Mouse (Mus musculus): ENCODE data around the gene Islr.

Islr gene

GRCm38 (mm10) chr9:58220218-58220903 is 16.3 kb upstream of the Islr start:
- ATAC-seq (ENCODE audit: low TSS enrichment) = 0 out of 2 replicates have a peak, but pooled peaks have one; percentile 28

GRCm38 (mm10) chr9:58218539-58218938 is 14.4 kb upstream of the Islr start:
- ATAC-seq (ENCODE audit: low TSS enrichment) = no peak

- 0 out of 2 replicates have a peak, but pooled peaks have one; percentile 71 for ATAC-seq (ENCODE audit: low TSS enrichment)
These were observed 12.3 kb upstream of the Islr start for GRCm38 (mm10) chr9:58216402-58216801.

GRCm38 (mm10) chr9:58214519-58215180 is 10.5 kb upstream of the Islr start:
- ATAC-seq (ENCODE audit: low TSS enrichment) = no peak

- no peak for ATAC-seq (ENCODE audit: low TSS enrichment)
These were observed 9.8 kb upstream of the Islr start for GRCm38 (mm10) chr9:58213865-58214264.

- ATAC-seq (ENCODE audit: low TSS enrichment) = no peak
These were observed 9.3 kb upstream of the Islr start for GRCm38 (mm10) chr9:58213377-58213776.

- ATAC-seq (ENCODE audit: low TSS enrichment) = no peak
These were observed 6.2 kb upstream of the Islr start for GRCm38 (mm10) chr9:58210304-58210627.

GRCm38 (mm10) chr9:58209462-58210303 is 5.6 kb upstream of the Islr start:
- ATAC-seq (ENCODE audit: low TSS enrichment) = peak; percentile 85

GRCm38 (mm10) chr9:58206013-58206412 is 1.9 kb upstream of the Islr start:
- ATAC-seq (ENCODE audit: low TSS enrichment) = no peak

GRCm38 (mm10) chr9:58204448-58205000 is 418 bp upstream of the Islr start:
- ATAC-seq (ENCODE audit: low TSS enrichment) = 0 out of 2 replicates have a peak, but pooled peaks have one; percentile 22

GRCm38 (mm10) chr9:58202676-58203453 is 1.2 kb downstream of the Islr start:
- peak; percentile 32 for ATAC-seq (ENCODE audit: low TSS enrichment)

GRCm38 (mm10) chr9:58201861-58202549 is 2.1 kb downstream of the Islr start:
- ATAC-seq (ENCODE audit: low TSS enrichment) = no peak

- ATAC-seq (ENCODE audit: low TSS enrichment) = no peak
These were observed 2.8 kb downstream of the Islr start for GRCm38 (mm10) chr9:58201091-58201842.

GRCm38 (mm10) chr9:58200270-58201090 is 3.6 kb downstream of the Islr start:
- no peak for ATAC-seq (ENCODE audit: low TSS enrichment)

GRCm38 (mm10) chr9:58199381-58200269 is 4.5 kb downstream of the Islr start:
- ATAC-seq (ENCODE audit: low TSS enrichment) = no peak

- ATAC-seq (ENCODE audit: low TSS enrichment) = peak; percentile 18; the same call in 1 of the 2 replicates
These were observed 5.2 kb downstream of the Islr start for GRCm38 (mm10) chr9:58198801-58199371.

- ATAC-seq (ENCODE audit: low TSS enrichment) = peak; percentile 16; the same call in 1 of the 2 replicates
These were observed 6.1 kb downstream of the Islr start for GRCm38 (mm10) chr9:58197781-58198701.
